Mouse (Mus musculus) cerebellum, adult 11 months (tissue): Measurements from ENCODE around the gene Tbc1d10b.

ENCODE experiments used
- DNase-seq: peaks from one replicate; pipeline ENCODE4 v3.0.0; 2022

Gene Tbc1d10b

GRCm38 (mm10) chr7:127224616-127225015, 16.3 kb upstream of the Tbc1d10b start:
- no peak for DNase-seq

GRCm38 (mm10) chr7:127223515-127224478, 15.5 kb upstream of the Tbc1d10b start:
- no peak for DNase-seq

DNA sequence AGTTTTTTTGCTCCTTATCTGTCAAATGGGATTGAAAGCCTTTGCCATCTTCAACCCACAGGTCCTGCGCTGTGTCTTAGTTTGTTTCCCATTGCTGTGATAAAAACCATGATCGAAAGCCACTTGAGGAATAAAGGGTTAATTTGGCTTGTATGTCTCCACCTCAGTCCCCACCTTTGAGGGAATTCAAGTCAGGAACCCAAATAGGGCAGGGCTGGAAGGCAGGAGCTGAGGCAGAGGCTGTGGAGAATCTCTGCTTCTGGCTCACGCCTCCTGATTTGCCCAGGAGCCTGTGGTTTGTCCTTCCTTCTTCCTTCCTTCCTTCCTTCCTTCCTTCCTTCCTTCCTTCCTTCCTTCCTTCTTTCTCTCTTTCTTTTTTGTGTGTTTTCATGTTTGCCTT, 14.8 kb upstream of the Tbc1d10b start:
- DNase-seq = no peak

GRCm38 (mm10) chr7:127220440-127220839, 12.2 kb upstream of the Tbc1d10b start:
- DNase-seq = no peak

DNA sequence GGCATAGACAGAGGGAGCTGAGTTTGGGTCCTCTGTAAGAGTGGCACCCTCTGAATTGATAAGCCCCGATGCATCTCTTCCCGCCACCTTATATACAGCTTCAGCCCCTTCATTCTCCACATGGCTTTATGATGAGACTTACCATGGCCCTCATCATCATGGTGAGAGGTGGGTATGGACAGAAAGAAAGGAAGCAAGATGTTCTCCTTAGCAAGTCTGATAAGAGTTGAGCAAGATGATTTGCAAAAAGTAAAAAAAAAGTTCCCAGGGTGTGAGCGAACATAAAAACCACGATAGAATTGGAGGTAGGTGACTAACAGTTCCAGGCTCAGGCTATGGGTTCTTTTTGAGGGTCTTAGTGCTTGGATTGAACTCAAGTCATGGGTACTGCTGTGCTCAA, 10.4 kb upstream of the Tbc1d10b start:
- no peak for DNase-seq

DNA sequence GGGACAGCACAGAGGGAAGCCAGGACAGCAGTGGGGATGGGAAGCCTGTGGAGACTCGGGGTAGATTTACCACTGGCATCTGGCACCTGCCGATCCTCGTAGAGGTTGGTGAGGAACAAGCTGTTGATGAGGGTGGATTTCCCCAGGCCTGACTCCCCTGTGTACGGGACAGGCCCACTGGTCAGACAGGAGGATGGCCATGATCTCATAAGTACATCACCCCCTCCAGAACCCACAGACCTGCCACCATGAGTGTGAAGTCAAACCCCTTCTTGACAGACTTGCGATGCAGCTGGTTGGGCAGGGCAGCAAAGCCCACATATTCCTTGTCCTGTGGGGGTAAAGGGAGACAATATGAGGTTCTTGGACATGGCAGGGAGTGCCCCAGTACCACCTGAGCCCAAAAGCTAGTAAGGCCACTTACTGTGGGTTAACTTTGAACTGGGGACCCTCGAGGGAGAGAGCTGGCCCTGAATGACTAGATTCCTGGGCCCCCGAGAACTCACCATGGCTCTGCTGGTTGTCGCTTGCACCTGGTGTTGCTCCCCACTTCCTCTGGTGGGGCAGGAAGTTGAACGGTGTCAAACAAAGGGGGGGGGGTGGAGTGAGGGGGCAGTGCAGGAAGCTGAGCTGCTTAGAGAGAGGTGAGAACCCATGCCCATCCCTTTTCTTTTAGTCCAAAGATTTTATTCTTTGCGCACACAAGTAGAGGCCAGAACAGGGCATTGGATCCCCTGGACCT, 9.8 kb upstream of the Tbc1d10b start:
- no peak for DNase-seq

- DNase-seq = no peak
These were observed 9.2 kb upstream of the Tbc1d10b start for GRCm38 (mm10) chr7:127217475-127217874.

DNA sequence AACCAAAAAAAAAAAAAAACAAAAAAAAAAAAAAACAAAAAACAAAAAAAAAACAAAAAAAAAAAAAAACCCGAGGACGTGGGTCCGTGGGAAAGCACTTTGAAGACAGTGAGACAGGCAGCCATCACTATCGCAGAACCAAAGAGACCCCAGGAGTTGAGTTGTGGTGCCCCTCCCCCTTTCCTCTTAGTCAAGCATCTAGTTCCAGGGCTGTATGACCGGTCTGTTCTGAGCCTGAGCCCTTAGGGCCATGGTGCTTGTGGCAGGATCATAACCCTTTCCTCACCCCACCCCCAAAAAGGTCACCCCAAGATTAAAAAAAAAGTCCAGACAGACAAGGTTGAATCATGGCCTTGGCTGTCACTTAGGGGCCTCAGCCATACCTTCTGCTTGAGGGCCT, 8.0 kb upstream of the Tbc1d10b start:
- DNase-seq = no peak

DNA sequence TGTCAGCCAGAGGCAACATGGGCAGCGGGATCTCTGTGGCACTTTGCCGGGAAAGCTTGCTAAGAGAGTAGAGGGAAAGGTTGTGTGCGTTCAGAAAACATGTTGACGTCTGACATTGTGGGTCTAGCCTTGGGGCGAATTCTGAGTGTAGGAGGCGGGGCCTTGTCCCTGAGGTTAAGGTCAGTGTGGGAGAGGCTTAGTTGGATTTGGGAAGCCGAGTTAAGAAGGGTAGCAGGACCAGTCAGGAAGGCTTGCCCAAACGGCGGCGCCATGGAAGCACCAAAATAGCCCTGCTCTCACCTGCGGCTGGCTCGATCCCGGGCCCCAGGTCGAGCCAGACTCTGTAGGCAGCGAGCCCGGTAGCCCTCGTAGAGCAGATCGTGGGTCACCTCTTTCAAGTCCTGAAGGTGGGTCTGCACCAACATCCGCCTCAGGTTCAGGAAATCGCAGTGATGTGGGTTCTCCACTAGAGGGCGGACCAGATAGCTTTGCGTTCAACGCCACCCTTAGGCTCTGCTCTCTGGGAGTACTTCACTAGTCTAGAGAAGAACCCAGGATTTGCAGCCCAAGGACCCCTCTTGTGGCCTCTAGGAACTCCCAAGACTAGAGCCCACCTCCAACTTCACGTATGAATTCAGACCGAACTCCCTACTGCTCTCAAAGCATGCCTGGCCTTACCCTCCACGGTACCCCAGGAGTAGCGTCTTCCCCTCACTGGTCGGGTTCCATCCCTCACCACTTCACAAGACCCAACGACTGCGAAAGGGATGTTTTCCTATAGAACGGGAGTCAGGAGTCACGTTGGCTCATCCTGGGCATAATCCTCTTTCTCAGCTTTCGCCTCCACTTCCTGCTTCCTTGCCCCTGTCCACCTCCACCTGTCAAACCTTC, 7.0 kb upstream of the Tbc1d10b start:
- DNase-seq = no peak

GRCm38 (mm10) chr7:127214521-127214920, 6.3 kb upstream of the Tbc1d10b start:
- no peak for DNase-seq

- no peak for DNase-seq
These were observed 5.7 kb upstream of the Tbc1d10b start for GRCm38 (mm10) chr7:127213930-127214329.

DNA sequence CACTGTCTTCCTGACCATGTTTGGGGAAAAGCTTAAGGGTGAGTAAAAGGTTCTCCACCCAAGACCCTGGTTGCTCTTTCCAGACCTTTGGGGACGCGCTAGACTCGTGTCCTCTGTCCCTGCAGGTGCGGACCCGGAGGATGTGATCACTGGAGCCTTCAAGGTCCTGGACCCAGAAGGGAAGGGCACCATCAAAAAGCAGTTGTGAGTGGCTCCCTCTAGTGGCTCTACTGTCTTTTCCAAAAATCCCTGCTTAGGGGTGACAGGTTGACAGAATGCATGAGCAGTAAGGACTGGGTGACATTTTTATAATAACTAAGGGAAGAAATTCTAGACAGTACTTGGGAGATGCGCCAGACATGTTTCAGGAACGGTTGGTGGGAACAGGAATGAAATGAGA, 5.2 kb upstream of the Tbc1d10b start:
- no peak for DNase-seq

DNA sequence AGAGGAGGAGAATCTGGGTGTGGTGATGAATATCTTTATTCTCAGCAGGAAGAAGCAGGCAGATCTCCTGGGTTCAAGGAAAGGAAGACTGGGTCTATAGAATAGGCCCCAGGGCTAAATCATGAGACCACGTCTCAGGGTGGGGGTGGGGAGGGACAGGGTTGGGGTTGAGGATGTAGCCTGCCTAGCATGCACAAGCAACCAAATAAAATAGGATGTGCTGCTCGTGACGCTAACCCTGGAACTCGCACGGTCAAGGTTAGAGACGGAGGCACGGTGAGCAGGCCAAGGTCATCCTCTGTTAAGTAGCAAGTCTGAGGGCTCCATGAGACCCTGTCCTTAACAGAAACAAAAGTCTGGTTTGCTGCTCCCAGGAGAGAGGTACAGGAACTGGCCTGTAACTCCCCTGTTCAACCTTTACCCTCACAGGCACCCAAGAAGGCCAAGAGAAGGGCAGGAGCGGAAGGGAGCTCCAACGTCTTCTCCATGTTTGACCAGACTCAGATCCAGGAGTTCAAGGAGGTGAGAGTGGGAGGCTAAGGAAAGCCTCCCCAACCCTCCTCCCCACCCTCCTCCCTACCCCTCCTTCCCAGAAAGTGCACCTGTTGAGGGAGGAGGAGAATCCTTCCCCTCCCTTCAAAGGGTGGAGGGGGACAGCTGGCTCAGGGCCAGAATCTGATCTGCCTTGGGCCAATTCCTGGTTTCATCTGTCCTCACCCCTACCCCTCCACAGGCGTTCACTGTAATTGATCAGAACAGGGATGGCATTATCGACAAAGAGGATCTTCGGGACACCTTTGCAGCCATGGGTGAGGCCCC, 4.4 kb upstream of the Tbc1d10b start:
- DNase-seq = no peak

DNA sequence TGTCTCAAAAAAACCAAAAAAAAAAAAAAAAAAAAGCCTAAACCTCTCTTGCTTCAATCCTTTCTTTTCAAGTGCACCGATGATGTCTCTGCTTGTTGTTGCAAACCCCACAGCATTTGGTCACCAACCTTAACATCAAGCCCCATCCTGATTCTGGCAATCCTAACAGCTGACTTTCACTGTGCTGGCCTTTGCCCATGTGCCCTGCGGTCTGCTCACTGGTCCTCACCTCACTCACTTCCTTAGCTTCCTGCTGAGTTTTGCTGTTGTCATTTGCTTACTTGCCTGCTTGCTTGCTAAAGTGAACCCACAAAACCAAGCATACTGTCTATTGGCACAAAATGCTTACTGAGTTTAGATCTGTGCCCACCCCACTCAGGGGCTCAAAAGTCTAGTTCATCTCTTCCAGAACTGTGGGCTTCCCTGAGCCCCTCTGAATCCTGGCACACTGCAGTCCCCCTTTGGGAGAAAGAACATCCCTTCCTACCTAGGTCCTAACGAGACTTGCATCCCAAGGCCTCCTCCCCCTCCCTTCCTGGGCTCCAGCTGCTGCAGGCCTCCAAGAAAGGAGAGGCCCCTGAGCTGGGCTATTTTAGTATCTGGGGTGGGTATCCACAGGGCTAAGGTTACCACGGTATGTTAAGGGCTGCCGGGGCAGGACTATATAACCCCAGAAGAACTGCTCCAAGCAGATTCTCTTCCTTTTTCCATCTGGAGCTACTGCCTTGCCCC, 2.9 kb upstream of the Tbc1d10b start:
- DNase-seq = no peak

- no peak for DNase-seq
These were observed 2.0 kb upstream of the Tbc1d10b start for GRCm38 (mm10) chr7:127210266-127210665.

GRCm38 (mm10) chr7:127209851-127210250, 1.6 kb upstream of the Tbc1d10b start:
- no peak for DNase-seq

- DNase-seq = peak; percentile 91
These were observed 528 bp upstream of the Tbc1d10b start, which contains the start of gene Mylpf for GRCm38 (mm10) chr7:127208553-127209438. Gene Mylpf (plus strand): TSS chr7:127208890.

DNA sequence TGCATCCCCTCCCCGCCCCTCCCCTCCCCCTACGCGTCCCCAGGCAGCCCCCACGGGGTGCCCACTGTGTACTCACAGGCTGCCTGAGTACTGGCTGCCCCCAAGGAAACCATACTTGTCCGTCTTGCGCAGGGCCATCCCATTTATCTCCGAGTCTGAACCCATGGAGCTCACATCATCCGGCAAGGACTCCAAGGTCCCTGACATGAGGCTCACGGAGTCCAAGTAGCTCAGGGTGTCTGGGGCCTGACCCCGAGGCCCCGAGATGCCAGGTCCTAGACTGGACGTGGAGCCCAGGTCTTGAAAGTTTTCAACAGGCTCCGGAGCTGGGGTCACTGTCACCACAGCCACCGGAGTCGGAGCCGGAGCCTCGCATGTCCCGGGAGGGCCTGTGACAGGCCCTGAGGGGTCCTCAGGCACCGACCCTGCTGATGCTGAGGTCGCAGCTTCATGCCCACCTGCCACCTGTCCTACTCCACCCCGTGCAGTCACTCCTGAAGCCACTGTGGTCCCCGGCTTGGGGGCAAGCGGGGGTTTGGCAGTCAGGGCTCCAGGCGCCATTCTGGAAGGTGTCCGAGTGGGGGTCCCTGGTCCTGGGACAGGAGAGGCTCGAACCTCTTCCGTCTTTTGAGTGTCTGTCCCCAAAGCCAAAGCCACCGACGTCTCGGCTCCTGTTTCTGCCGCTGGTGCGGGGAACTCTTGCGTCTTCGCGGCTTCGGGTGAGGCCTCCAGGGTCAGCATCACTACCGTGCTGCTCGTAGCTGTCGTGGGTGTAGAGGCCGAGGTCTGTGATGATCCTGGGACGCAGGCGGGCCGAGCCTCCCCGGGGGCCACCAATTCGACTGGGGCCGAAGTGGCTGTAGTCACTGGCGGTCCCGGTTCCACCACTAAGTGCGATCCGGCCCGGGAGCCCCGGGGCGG, 634 bp downstream of the Tbc1d10b start:
- peak; percentile 32 for DNase-seq

GRCm38 (mm10) chr7:127206606-127207005, 1.7 kb downstream of the Tbc1d10b start:
- DNase-seq = no peak
